Mouse (Mus musculus): ENCODE measurements around the gene Auts2. TPM values are rescaled to one million over a fixed set of nuclear protein-coding genes. Genes with fewer than 3 reads are reported as not detected.

Gene Auts2
- polyA plus RNA-seq, 1 experiment from 2014 or later, result 74.1 TPM

DNA sequence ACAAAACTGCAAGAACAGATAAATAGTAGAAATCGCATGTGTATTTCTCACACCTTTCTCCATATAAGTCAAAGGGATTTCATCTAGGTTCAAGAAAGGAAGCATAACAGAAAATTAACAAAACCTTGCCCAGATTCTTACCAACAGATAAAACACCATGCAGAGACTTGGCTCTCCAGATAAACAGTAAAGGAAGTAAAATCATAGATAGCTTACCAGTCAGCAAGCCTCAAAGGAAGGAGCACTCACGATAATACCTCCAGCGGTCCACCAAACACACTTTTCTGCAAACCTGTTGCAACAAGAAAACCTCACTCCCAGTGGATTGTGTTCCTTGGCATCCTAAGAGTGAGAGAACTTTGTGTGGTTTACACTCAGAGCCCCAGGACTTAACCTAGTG lies 147.2 kb downstream of the Auts2 start:
- no peak for ATAC-seq (ENCODE audit: low FRiP score, low read depth)
- H3K4me2 ChIP-seq (replicated peaks), result no peak overlapping the region
- no peaks in the 10 kb centered on the region for H3K27me3 ChIP-seq (replicated peaks)
- H3K36me3 ChIP-seq, result no peaks in the 10 kb centered on the region
- H3K9me3 ChIP-seq, result no peaks in the 10 kb centered on the region
- no peak overlapping the region for H3K27ac ChIP-seq
- no peak overlapping the region for H3K4me3 ChIP-seq
- H3K4me1 ChIP-seq, result peaks cover 28% of the 10 kb centered on the region
- no peak overlapping the region for H3K9ac ChIP-seq
- WGBS, result 93% methylated on average over 3 of the region's 3 CpGs

DNA sequence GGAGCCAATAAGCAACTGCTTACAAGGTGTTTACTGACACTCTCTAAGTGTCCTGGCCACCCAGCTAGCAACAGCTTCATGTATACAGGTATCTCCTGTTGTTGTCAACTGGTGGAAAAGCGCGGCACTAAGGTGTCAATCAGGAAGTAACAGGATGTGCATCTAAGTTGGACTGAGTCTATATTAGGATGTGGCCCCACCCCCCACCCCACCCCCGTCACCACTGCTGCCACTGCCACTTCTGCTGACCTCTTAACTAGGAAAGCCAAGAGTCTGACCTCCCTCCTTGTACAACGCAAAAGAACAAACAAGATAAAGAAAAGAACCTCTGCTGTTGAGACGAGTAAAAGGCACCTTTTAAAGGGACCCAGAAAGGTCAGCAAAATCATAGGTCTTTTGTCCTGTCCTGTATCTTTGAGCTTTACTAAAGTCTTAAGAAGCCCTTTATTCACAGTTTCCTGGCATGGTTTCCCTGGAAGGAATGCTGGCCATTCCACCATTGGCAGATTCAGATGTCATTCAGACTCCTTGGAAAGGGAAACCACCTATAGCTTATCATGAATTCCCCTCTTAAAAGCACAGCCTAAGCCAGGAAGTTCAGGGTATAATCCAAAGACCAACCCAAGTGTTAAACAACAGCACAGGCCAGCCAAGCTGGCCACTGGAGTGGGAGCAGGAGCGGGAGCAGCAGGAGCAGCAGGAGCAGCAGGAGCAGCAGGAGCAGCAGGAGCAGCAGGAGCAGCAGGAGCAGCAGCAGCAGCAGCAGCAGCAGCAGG lies 148.2 kb downstream of the Auts2 start:
- Histone ChIP-seq H3K27me3 (replicated peaks) (no peaks in the 10 kb centered on the region), H3K4me3 (no peak overlapping the region), H3K36me3 (no peaks in the 10 kb centered on the region), H3K27ac (no peak overlapping the region), H3K9ac (no peak overlapping the region), H3K9me3 (no peaks in the 10 kb centered on the region), H3K4me1 (peaks cover 19% of the 10 kb centered on the region), H3K4me2 (replicated peaks) (no peak overlapping the region)
- no peak for ATAC-seq (ENCODE audit: low FRiP score, low read depth)
- WGBS, result 61% methylated on average over 6 of the region's 6 CpGs

DNA sequence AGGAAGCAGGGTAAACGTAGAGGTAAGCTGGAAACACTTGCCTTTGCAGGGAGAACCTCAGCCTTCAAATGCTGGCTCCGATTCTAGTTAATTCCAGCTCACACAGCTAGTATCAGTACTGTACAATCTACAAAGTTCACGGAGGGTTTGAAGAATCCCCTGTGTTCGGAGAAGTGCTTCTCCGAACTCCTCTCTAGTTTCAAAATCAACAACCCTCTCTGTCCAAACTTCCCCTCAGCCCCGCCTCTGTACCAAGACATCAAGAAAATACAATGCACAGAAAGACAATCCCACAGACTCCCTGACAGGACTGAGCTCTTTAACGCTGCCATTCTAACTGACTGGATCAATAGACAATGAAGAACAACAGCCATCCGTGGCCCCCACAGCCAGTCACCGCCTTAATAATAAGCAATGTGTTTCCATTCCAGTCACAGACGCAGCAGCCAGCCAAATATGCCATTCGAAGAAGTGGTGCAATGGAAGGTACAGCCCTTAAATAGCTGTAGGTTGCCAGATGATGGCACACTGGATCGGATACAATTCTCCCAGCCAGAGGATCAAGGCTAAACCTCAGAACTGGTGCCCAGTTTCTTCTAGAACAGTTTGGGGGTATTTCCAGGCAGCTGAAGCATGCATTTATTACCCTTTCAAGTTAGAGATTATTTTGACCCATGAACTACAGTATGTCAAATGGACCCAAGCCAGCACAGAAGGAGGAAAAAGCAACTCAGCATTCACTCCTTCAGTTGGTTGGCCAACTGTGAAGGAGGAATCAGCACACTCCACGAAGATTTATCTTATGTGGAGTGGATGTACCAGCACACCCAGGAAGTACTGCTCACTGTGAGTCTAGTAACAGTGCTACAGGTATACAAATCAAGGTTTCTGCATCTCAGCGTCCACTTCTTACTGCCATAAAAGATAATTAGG lies 151.0 kb downstream of the Auts2 start:
- Histone ChIP-seq H3K27ac (no peak overlapping the region), H3K4me2 (replicated peaks) (no peak overlapping the region)
- no peak for ATAC-seq (ENCODE audit: low FRiP score, low read depth)

DNA sequence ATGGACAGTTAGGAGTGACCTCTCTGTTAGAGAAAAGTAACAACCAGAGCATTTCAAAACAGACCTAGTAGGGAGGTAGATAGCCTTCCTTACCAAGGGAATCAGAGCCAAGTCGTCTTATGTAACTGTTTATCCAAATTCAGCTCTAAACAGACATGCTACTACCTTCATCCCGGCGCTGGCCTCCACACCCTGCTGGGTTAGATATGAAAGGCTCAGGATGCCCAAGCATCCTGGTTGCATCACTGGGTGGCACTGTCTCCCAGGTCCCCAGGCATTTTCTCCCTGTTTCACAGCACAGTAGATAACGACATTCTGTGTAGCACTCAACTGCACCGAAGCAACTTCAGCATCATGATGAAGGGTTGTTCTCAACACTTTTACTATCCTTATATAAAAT lies 154.4 kb downstream of the Auts2 start:
- Histone ChIP-seq H3K27ac (no peak overlapping the region), H3K9ac (no peak overlapping the region), H3K36me3 (no peaks in the 10 kb centered on the region), H3K9me3 (no peaks in the 10 kb centered on the region), H3K27me3 (replicated peaks) (no peaks in the 10 kb centered on the region), H3K4me1 (peaks cover 14% of the 10 kb centered on the region; the same call in 1 of the 2 replicates), H3K4me2 (replicated peaks) (no peak overlapping the region), H3K4me3 (no peak overlapping the region)
- ATAC-seq (ENCODE audit: low FRiP score, low read depth), result no peak
- WGBS, result 84% methylated on average over 5 of the region's 5 CpGs

More for the DNA sequence above, 151.0 kb downstream of the Auts2 start:
- Histone ChIP-seq H3K4me3 (no peak overlapping the region), H3K36me3 (no peaks in the 10 kb centered on the region), H3K4me1 (peaks cover 9% of the 10 kb centered on the region), H3K9ac (no peak overlapping the region), H3K27me3 (replicated peaks) (no peaks in the 10 kb centered on the region), H3K9me3 (no peaks in the 10 kb centered on the region)
- 50% methylated on average over 14 of the region's 14 CpGs for WGBS

GRCm38 (mm10) chr5:132385244-132385855 lies 157.8 kb downstream of the Auts2 start:
- H3K4me3 ChIP-seq, result no peak overlapping the region
- WGBS, result 60% methylated on average over 4 of the region's 4 CpGs
- H3K27me3 ChIP-seq (replicated peaks), result no peaks in the 10 kb centered on the region
- H3K4me2 ChIP-seq (replicated peaks), result no peak overlapping the region
- no peaks in the 10 kb centered on the region for H3K9me3 ChIP-seq
- ATAC-seq (ENCODE audit: low FRiP score, low read depth), result no peak
- peaks cover 25% of the 10 kb centered on the region for H3K4me1 ChIP-seq
- no peak overlapping the region for H3K27ac ChIP-seq
- no peak overlapping the region for H3K9ac ChIP-seq
- H3K36me3 ChIP-seq, result no peaks in the 10 kb centered on the region

DNA sequence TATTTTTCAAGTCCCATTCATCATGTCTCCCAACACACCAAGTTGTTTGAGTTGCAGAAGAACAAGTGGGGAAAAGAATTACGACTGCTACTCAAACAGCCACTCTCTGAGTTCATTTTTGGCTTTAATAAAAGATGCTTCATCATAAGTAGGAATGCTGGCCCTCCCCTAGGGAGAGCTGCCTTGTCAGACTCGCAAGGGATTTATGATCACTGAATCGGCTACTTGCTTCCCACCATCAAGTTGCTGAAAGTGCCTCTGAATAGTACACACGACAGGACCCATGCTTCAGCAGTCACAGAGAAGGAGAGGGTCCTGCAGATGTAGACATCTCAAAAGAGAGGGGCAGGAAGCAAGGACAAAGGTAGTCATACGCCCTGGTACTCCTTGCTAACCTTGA lies 162.9 kb downstream of the Auts2 start:
- Histone ChIP-seq H3K4me2 (replicated peaks) (no peak overlapping the region), H3K9me3 (no peaks in the 10 kb centered on the region), H3K4me1 (peaks cover 31% of the 10 kb centered on the region), H3K27ac (no peak overlapping the region), H3K27me3 (replicated peaks) (no peaks in the 10 kb centered on the region), H3K9ac (no peak overlapping the region), H3K36me3 (no peaks in the 10 kb centered on the region), H3K4me3 (no peak overlapping the region)
- 40% methylated on average over 5 of the region's 5 CpGs for WGBS
- no peak for ATAC-seq (ENCODE audit: low FRiP score, low read depth)

GRCm38 (mm10) chr5:132378977-132379376 lies 164.2 kb downstream of the Auts2 start:
- no peak overlapping the region for H3K4me3 ChIP-seq
- peaks cover 27% of the 10 kb centered on the region for H3K4me1 ChIP-seq
- H3K9me3 ChIP-seq, result no peaks in the 10 kb centered on the region
- H3K36me3 ChIP-seq, result no peaks in the 10 kb centered on the region
- ATAC-seq (ENCODE audit: low FRiP score, low read depth), result no peak
- H3K4me2 ChIP-seq (replicated peaks), result no peak overlapping the region
- H3K27me3 ChIP-seq (replicated peaks), result no peaks in the 10 kb centered on the region
- no peak overlapping the region for H3K27ac ChIP-seq
- WGBS, result 88% methylated on average over 1 of the region's 1 CpGs
- no peak overlapping the region for H3K9ac ChIP-seq

GRCm38 (mm10) chr5:132375130-132375529 lies 168.0 kb downstream of the Auts2 start:
- Histone ChIP-seq H3K9me3 (no peaks in the 10 kb centered on the region), H3K4me1 (peaks cover 13% of the 10 kb centered on the region), H3K27me3 (replicated peaks) (no peaks in the 10 kb centered on the region), H3K4me3 (no peak overlapping the region), H3K9ac (no peak overlapping the region), H3K36me3 (no peaks in the 10 kb centered on the region), H3K27ac (no peak overlapping the region), H3K4me2 (replicated peaks) (no peak overlapping the region)
- WGBS, result 73% methylated on average over 1 of the region's 1 CpGs
- no peak for ATAC-seq (ENCODE audit: low FRiP score, low read depth)

GRCm38 (mm10) chr5:132373471-132374075 lies 169.6 kb downstream of the Auts2 start:
- Histone ChIP-seq H3K9me3 (no peaks in the 10 kb centered on the region), H3K27ac (no peak overlapping the region), H3K9ac (no peak overlapping the region), H3K4me3 (no peak overlapping the region), H3K4me1 (peaks cover 22% of the 10 kb centered on the region), H3K36me3 (no peaks in the 10 kb centered on the region), H3K27me3 (replicated peaks) (no peaks in the 10 kb centered on the region), H3K4me2 (replicated peaks) (no peak overlapping the region)
- WGBS, result 77% methylated on average over 4 of the region's 4 CpGs
- no peak for ATAC-seq (ENCODE audit: low FRiP score, low read depth)

- ATAC-seq (ENCODE audit: low FRiP score, low read depth), result no peak
- Histone ChIP-seq H3K36me3 (no peaks in the 10 kb centered on the region), H3K4me1 (peaks cover 27% of the 10 kb centered on the region), H3K4me2 (replicated peaks) (no peak overlapping the region), H3K9ac (no peak overlapping the region), H3K27ac (no peak overlapping the region), H3K27me3 (replicated peaks) (no peaks in the 10 kb centered on the region), H3K4me3 (no peak overlapping the region), H3K9me3 (no peaks in the 10 kb centered on the region)
- WGBS, result 70% methylated on average over 2 of the region's 2 CpGs
These were observed 170.5 kb downstream of the Auts2 start for GRCm38 (mm10) chr5:132372605-132373004.

DNA sequence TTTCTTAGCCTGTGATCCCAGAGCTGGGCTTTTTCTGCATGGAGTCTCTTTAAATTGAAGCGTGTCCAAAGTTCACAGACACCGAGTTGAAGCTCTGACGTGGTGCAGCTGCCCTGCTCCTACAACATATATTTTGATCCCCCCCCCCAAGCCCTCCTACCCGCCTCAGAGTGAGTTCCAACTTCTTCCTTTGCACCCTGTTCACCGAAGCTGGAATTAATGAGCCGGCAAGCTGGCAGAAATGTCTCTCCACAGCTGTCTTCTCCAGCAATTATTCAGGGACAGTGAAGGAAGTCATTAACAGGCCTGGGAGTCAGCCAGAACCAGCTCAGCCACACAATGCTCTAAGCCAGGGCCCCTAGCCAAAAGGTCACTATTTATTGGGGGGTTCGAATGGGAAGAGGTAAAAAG lies 174.5 kb downstream of the Auts2 start:
- 7% methylated on average over 7 of the region's 7 CpGs for WGBS
- no peaks in the 10 kb centered on the region for H3K27me3 ChIP-seq (replicated peaks)
- no peaks in the 10 kb centered on the region for H3K36me3 ChIP-seq
- no peak overlapping the region for H3K9ac ChIP-seq
- no peak overlapping the region for H3K4me3 ChIP-seq
- peak; percentile 82 for ATAC-seq (ENCODE audit: low FRiP score, low read depth)
- no peaks in the 10 kb centered on the region for H3K9me3 ChIP-seq
- H3K4me2 ChIP-seq (replicated peaks), result peak overlapping the region; percentile 14; the same call in 1 of the 2 replicates
- no peak overlapping the region for H3K27ac ChIP-seq
- peaks cover 24% of the 10 kb centered on the region for H3K4me1 ChIP-seq

- Histone ChIP-seq H3K27ac (no peak overlapping the region), H3K4me2 (replicated peaks) (no peak overlapping the region), H3K4me3 (no peak overlapping the region), H3K27me3 (replicated peaks) (no peaks in the 10 kb centered on the region), H3K9ac (no peak overlapping the region), H3K4me1 (0 out of 2 replicates have a peak, but pooled peaks cover 9% of the 10 kb centered on the region), H3K9me3 (no peaks in the 10 kb centered on the region), H3K36me3 (no peaks in the 10 kb centered on the region)
- ATAC-seq (ENCODE audit: low FRiP score, low read depth), result no peak
- WGBS, result 85% methylated on average over 1 of the region's 1 CpGs
These were observed 181.9 kb downstream of the Auts2 start for GRCm38 (mm10) chr5:132361276-132361675.

All from neural tube, embryonic 12.5 days (tissue).